Mouse (Mus musculus) telencephalon, adult 2 months (tissue): ENCODE data around the gene Scg3.
"Not testable (repeated sequence)": the region's sequence is repeated elsewhere in the genome, so short reads cannot be mapped to it uniquely, and the experiment has no call there.

Experiments used
- DNase-seq: peaks from one replicate; pipeline ENCODE4 v3.0.0-alpha.2; 2011; ENCODE audit warnings: low read depth, low spot score

Scg3 gene

DNA sequence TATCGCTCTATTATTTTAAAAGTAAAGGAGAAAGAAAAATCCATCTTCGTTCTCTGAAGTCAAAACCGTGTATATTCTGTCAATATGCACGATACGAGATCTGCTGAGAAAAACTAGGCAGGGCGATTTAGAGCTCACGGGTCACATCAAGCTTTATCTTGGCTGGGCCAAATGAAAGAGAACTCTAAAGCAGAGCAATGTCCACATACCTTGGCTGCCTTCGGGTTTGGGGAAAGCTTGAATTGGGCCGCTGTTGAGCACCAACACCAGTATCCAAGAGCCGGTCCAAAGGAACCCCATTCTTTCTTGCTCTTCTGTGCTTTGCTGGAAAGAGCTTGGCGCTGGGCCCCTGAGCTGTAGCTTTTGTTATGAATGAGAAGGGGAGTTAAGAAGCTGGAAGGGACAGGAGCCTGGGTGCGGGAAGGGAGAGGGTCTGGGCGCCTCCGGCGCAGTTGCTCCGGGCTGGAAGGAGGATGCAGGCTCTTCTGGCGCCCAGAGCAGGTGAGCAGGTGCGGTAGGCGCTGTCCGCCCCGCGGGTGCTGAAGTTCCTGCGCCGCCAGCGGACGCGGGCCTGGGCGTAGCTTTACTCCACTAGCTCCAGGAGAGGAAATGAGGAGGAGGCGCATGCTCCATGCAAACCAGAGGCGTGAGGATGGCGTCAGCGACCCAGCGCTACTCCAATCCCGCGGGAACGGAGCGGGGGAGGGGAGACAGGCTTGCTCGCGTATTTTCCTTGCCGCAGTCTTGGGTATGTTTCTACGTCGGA, at the start of gene Scg3:
Gene Scg3 (minus strand): TSS at position 631 of the 766 bp plus-strand sequence.
- DNase-seq = peak; percentile 94

DNA sequence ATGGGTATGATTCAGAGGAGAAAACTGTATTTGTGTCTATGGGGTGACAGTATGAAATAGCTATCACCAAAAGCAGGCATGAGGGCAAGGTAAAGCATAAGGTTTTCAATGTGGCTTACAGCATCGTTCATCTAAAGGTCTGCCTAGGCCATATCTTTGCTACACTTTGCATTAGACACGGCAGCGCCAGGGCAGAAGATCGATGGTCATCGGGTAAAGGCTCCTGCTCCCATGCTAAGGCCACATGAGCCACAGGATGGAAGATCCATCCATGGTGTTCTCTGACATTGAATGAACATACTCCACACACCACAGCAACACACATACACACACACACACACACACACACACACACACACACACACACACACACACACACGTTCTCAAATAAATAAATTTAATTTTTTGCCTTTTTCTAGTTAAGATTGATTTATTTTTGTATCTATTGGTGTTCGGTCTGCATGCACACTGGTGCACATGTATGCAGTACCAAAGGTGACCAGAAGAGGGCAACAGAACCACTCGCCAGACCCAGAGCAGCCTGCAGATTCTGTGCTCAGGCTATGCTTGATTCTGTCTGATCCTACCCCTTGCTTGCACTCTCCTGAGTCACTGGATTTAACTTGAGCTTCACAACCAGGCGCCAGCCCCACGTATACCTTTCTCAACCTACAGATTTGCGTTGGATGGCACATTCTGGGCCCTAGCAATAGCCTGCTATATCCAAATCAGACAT, 36.3 kb upstream of the Scg3 start:
- no peak for DNase-seq

DNA sequence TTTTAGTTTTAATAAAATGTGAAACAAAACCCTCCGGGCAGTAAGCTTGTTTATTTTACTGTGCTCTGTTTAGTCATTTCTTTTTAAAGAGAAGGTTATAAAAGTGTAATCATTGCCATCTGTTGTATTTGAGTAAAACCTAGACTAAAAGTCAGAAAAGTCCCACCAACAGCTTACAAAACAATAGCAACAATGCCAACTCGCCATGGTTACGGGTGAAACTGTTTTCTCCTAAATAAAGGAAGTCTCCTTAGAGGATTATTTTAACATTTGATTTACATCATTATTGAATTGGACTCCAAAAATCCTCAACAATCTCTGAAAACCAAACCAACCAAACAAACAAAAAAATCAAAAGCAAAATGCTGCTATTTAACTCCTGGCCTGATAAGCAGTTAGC, 35.6 kb upstream of the Scg3 start:
- no peak for DNase-seq

DNA sequence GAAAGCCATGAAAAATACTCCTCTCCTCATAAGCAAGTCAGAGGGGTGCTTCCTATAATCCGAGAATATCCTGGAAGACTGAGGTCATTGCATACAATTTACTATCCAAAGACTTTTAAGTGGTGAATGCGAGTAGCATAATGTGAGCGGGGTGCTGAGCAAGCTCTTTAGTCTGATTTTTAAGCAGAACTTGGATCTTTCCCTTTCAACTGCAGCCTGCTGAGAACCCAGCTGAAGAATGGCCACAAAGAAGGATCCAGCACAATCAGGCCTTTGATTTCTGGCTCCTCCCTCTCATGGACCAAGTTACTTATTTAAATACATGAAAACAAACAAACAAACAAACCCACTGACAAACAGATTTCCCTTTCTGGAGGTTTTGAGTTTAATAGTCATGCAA, 916 bp upstream of the Scg3 start:
- no peak for DNase-seq

DNA sequence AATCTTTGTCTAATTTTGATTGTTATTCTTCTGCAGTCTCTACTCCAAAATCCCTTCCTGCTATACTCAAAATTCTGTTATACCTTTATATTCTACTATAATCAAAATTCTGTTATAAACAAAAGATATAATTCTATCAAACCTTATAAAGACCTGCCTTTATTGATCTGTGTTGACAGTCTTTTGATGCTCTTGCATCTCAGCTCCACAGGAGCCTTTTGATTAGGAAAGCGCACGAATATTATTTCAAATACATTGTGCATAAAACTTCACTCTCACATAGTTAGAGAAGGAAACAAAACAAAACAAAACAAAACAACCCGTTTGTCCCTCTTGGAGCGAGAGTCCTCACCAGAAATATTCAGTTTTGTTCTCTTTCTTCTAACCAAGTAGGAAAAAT, 436 bp upstream of the Scg3 start:
- DNase-seq = no peak

DNA sequence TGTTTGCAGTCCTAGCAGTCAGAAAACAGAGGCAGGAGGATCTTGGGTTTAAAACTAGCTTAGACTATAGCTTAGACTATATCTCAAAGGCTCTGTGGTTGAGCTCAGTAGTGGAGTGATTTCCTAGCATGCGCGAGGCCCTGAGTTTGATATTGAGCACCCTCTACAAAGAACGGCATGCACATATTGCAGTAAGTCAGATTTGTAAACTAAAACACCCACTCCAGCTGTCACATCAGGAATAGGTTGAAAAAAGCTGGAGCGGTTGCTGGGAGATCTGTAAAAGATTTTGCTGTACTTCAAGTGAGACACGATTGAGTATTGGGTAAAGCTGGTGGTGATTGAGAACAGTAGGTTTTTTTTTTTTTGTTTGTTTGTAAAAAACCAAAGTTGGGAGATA, 3.2 kb downstream of the Scg3 start:
- DNase-seq = peak; percentile 65

DNA sequence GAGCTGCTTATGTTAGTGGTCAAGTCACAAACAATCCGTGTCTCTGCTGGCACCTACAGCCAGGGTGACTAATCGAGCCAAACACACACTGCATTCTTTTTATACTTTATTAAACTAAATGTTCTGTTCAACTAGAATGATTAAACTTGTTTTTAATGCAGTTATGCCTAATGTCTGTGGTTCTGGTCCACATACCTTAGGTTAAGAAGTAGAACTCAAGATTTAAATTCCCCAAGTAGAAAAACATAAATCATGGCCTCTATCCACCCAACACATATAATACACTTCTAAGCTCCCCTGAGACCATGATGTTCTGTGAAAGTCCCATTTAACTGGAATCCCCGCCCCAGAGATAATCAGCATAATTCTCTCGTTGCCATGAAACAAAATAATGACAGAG, 4.2 kb downstream of the Scg3 start:
- DNase-seq = no peak

DNA sequence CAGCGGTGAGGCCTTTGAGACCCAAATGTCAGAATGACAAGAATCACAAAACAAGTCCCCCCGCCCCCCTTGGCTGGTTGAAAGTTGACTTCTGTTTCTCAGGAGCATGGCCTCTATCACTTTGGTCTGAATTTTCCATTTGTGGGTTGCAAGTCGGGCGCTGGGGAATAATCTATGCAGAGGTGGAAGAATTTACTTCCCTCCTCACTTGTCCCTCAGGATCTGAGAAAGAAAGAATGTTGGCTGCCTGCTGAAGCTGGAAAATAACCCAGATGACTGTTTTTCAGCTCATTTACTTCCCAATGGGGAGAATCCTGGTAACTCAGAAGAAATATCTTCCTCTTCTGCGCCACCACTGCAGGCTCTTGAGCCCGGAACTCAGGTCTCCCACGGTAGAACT, 5.5 kb downstream of the Scg3 start:
- no peak for DNase-seq

DNA sequence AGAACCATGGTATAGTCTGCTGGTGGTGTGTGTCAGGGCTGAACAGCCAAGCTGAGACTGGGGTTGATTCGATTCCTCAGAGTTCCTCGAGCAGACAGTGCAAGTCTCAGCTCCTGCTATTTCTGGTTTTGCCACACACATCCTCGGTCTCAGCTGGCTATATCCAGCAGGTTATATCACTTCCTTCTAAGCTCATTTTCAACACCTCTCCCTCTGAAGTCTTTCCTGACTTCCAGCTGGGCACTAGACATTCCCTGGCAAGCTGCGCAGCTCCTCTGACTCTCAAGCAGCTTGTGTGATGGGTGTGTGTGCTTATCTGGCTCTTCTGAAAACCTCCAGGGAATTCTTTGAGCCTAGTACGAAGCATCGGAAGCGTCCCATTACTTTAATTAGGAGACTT, 7.6 kb downstream of the Scg3 start:
- DNase-seq = peak; percentile 91

DNA sequence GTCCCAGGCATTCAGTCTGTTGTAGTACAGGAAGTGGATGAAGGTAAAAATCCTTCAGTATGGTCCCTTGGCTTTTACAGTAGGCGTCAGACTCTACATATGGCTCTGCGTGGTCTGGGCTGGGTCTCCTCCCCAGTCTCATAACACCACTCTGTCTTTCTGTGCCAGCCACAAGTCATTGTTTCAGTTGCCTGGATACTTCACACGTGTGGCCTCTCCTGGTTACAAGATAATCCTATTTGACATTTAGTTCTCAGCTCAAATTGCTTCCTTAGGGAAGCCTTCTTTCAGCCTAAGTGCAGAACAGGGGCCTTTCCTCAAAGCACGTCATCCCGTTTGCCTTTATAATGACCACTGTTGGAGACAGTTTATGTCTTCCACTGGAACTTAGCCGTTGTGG, 11.1 kb downstream of the Scg3 start:
- DNase-seq = no peak

DNA sequence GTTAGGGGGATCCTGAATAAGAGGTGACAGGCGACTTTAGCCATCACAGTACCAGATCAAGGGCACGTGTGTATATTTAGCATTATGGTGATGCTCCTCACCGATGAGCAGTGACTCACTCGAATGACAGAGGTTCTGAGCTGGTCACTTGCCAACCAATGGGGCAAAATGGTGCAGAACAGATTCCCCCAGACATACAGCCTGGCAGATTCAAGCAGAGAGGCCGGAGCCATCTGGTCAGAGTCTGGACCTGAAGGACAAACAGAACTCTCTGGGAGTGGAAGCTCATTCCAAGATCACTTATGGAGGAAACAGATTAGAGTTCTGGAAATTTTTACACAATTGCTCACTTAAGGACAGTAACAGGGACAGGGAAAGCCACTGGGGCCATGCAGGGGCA, 17.2 kb downstream of the Scg3 start:
- no peak for DNase-seq

DNA sequence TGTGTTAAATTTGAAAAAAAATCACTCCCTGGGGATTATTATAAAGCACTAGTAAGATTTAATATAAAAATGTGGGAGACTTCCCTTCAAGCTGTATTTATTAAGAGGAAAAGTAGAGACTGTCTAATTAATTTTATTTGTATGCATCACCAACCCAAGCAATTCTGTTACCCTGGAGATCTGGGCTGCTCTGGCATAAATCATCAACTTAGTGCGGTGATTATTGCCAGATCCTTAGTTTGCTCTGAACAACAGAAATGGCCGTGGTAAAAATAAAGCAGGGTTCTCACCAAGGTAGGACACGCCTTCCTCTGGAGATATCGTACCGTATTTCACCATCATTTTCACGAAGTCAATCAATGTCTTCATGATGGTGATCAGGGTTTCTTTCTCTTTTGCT, 18.5 kb downstream of the Scg3 start:
- DNase-seq = no peak

DNA sequence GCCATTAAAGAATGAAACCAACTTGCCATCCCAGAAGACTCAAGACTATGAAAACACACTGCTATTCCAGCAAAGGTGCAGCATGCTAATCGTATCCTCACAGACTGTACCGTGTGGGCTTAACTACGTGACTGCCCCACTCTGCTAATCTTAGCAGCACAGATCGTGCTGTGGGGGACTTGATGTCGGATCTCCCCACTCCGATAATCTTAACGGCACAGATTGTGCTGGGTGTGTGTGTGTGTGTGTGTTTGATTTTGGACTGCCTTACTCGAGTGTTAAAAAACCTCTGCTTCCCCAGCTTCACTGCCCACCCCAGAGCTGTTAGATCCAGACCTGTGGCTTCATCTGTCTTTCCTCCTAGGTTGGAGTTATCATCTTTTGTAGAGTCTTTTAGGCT, 22.9 kb downstream of the Scg3 start:
- DNase-seq = peak; percentile 85

DNA sequence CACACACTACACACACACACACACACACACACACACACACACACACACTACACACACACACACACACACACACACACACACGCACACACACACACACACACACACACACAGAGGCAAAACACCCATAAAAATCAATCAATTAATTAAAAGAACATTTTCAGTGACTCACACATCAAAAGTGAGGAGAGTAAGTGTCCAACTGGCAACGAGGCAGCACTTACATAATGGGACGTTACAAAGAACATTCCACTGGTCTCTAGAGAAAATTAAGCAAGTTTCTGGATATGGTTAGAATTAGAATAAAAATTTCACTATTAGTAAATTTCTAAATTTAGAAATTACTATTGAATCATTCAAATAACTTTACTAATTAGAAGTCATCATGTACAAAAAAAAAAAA, 27.4 kb downstream of the Scg3 start:
- DNase-seq = not testable (repeated sequence)

DNA sequence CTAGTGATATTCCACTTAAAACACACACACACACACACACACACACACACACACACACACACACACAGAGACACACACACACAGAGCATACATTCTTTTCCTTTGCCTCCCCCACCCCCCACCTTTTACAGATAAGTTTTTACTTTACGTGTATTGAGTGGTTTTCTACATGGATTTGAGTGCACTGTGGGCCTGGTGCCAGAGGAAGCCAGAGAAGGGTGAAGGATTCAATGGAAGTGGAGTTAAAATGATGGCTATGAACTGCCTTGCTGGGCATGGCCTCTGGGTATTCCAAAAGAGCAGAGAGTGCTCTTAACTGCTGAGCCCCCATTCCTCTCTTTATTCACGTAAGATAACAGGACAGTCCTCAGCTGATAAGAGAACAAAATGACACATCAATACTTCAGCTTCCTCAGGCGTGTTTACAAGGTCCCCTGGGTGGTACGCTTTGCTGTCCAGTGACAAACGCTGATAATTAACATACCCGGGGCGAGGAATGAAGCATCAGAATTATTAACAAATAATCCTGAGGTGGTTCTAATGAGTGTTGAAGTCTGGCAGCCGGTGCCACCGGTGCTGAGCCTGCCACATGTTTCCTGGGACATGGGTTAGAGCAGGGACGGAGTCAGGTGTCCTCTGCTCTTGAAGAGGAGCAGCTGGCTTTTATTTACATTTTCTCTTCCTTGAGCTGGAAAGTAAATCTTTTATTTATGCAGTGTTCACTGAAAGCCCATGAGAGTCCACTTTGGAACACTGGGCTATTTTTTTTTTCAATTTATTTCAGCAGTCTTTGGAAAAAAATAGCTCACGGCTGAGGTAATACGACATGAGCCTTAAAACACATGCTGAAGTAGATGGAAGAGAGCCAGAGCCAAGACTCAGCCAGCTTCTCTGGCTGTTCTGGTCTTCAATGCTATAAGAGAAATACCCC, 29.6 kb downstream of the Scg3 start:
- DNase-seq = peak; percentile 62

DNA sequence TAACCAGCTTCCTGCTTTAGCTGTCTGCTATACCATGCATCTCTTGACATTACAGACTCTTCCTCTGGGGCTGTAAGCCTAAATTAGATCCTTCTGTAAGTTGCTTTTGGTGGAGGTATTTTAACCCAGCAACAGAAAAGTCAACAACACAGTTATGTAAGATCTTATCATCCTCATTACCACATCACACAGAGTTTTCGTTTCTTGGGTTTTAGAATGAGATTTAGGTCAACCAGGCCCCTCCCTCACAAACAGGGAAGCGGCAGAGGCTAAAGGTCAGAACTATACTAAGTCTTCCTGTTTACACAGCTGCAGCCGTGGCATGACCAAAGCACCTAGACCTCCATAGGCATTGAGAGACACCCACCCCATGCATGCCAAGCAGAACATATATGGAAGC, 38.5 kb downstream of the Scg3 start:
- DNase-seq = no peak

DNA sequence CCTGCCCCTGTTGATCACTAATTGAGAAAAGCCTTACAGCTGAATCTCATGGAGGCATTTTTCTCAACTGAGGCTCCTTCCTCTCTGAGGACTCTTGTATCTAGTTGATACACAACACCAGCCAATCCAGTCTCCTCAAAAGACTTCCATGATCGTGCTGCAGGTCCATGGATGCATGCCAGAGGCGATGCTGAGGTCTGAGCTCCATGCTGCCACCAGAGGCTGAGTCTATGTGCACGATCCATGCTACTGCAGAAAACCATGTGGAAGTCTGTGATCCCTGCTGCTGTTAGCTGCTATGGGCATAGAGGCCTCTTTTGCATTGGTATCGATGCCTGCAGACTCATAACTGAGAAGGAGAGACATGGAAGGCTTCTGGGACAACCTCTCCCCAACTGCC, 49.6 kb downstream of the Scg3 start:
- no peak for DNase-seq

DNA sequence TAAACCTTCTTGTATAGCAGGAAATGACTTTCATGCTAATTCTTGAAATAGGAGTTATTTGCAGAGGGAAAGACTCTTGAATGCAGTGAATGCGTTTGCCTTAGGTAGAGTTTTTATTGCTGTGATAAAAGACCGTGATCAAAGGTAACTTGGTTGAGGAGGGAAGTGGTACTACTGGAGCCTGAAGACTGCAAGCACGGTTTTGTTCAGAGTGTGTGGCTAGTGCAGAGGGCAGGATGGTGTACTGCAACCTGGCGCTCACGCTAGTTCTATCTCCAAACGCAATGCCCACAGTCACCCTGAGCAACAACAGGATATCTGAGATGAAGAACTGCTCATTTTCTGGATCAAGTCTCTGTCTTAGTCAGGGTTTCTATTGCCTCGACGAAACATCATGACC, 50.3 kb downstream of the Scg3 start:
- no peak for DNase-seq

DNA sequence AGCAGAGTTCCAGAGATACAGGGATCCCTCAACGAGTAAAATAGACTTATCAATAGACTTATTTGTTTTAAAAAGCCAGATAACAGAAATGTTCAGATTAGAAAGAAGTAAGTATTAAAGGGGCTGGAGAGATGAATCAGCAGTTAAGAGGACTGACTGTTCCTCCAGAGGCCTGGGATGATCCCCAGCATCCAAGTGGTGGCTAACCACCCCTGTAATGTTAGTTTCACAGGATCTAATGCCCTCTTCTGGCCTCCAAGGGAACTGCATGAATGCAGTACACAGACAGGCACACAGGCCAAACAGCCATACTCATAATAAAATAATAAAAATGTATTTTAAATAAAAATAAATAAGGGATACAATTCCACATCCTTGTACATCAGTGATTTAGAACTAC, 51.0 kb downstream of the Scg3 start:
- DNase-seq = no peak

DNA sequence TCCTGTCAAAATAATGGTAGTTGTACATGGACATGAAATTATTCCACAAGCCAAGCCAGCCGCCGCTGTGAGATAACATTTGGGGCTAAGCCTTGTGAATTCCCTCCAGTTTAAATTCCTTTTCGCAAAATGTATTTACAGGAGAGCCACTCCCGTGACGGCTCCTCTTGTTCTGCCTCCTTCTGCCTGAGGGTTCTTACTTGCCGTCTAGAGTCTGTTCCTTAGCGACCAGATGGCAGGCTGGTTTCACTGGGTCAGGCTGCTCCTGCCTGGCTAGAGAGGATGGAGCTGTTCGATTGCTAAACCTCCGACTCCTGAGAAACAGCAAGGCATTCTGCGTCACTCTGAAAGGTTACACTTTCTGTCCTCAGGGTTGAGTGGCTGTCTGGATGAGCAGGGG, 51.7 kb downstream of the Scg3 start:
- DNase-seq = no peak

DNA sequence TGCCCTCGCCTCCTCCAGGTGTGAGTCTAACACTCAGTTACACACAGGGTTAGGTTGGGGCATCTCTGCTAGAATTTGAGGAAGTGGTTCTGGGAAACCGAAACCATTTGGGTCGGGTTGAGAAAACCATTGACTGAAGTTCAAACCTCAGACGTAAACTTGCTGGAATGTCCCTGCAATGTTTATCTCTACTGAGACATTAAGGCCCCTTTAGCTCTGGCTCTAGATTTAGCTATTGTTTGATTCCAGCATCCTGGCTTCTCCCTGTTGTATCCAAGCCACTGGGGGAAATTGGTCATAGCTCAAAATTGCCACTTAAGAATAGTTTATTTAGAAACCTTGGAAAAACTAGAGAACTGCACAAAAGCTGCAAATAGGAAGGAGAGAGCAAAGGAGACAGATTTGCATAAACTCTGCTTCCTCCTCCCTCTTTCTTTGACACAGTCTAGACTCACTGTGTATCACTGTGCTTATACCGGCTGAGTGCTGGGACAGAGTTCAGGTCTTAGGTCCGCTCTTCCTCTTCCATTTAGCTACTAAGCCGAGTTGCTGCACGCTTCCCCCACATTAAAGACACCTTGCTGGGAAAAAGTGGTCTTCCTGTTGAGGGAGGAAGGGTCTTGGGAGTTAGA, 52.9 kb downstream of the Scg3 start:
- no peak for DNase-seq

DNA sequence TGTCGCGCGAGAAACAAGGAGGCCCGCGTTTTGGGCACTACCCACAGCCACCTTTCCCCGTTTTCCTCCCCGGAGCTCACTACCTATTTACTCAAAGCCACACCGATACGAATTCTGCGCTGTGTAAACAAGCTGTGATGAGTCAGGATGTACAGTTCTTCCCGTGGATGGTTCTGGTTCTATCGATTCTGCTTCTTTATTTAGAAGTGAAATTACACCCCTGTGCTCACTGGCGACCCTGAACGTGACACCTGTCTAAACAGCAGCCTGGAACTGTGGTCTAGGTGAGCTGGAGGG, 57.6 kb downstream of the Scg3 start:
- no peak for DNase-seq
